Mouse (Mus musculus): ENCODE data around the gene Gm3045. TPM values are rescaled to one million over a fixed set of nuclear protein-coding genes. Genes with fewer than 3 reads are reported as not detected.

Gene Gm3045
- total RNA-seq, 1 experiment from 2014 or later: not detected

DNA sequence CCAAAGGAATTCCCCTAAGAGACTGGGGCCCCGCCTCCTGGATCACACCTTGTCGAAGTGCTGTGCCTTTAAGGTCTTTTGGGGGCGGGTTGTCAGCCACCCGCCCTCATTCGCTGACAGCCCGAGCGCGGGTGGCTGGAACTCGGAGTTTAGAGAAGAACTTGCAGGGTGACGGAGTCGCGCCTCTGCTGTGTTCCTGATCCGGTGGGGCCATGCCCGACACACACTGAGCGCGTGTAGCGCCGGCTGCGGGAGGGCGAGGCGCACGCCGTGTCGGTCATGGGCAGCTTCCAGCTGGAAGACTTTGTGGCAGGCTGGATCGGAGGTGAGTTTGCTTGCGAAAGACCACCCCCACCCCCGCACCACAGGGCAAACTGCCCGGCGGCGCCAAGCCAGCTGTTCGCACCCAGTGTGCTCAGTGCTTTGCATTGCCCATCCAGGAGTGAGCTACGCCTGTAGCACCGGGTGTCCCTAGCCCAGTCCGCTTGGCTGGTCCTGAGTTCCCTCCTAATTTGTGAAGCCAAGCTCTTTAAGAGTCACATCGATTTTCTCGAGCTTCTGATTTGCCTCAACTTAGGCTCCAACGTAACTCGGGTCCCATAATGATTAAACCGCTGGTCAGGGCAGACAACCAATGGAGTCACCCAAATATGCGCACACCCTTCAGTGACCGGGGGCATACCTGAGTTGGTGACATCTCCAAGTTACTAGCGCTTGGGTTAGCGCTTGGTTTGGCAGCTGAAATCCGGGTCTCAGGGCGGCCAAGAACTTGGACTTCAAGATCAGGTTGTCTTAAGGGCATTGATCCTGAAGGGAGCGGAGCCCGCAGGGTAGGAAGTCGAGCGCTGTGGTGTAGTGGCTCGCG is 12.0 kb downstream of the Gm3045 start, which contains the start of gene Slc25a48:
Slc25a48 (plus strand) TSS at position 145 of the 865 bp plus-strand sequence.
- peak; percentile 56 for DNase-seq

DNA sequence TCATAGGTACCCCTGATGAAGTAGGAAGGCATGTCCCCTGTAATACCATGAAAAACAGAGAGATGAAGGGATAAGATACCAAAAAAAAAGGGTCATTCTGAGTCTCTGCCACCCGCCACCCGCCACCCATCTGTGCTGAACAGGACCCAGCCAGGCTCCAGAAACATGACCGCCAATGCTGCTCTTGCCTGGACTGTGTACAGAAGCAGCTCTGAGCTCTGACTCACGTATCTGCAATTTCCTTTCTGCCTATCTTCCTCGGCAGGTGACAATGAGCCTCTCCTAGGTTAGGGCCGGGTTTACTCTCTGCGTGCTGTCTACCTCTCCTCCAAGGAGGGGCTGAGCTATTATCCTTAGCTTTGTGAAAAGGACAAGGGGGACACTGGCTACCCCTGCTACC is 17.0 kb downstream of the Gm3045 start:
- DNase-seq: no peak

DNA sequence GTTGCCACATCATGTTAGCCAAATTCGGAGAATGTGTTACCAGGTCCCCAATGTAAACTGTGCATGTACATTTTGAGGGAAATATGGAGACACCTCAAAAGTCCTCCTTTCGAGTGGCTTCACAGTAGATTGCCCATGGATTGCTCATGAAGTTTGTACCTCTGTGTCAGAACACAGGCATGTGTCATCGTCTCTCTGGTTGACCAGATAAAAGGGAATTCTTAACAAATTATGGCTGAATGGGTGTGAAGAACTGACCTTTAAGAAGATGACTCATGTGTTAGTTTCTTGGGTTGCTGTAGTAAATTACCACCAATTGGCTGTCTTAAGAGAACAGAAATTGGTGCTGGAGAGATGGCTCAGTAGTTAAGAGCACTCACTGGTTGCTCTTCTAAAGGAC is 17.7 kb downstream of the Gm3045 start:
- no peak for DNase-seq

DNA sequence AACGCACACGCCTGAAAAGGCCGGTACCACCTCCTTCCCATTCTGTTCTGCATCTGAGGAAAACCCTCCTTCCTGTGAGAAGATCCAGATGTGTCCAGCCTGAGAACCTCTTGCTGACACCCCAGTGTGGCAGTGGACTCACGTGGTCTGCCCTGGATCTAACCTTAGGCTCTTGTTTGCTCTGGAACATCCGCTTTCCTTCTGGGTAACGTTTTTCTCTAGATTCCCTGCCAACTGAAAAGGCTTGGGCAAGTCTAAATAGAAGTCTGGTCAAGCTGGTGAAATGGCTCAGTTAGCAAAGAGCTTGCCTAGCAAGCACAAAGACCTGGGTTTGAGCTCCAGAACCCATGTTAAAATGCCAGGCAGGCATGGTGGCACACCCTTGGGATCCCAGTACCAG is 18.6 kb downstream of the Gm3045 start:
- no peak for DNase-seq

DNA sequence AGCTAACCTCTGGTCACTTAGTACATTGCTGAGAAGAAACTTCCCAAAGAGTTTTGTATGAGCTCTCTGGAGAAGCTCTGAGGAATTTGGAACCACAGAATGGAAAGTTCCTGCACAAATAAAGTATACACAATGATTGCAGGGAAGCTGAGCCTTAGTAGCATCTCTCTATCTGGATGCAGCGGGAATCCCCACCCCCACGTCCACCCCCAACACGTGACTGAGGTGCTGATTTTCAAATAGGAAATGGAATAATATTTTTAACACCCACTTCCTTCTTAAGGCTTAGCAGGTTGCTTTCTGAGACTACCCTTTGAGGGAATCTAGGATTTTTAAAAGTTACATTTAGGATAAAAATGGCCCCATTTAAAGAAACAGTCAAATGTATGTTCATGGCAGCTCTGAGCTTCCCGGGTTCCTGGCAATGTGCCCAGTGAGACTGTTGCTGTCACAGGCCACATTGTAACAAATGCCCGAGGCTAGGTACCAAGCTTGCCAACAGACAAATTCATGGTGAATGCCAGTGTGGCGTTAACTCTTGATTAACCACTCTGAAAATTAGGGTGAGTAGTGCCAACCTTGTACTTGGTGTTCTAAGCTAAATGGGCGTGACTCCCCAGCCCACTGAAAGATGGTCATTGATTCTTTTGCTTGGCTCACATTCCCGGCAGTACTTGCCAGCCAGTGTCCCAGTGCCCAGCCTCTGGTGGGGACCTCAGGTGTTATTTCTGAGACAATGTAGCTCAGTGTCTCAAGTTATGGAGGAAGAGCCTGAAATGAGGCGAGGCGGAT is 23.0 kb downstream of the Gm3045 start:
- peak; percentile 29 for DNase-seq

DNA sequence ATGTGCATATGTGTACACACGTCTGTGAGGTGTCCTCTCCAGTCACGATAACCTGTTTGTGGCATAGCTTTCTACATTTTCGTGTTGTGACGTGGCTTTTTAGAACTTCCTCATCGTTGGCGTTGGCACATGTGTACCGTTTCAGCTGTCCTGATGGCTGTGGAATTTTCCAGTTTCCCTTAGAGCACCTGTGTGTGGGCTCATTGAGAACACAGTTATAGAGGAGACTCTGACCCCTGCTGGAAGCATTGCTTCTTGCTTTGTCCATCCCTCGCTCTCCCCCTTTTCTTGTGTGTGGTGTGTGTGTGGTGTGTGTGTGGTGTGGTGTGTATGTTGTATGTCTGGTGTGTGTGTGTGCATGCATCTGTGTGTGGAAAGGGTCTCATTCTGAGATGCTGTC is 23.6 kb downstream of the Gm3045 start:
- no peak for DNase-seq

DNA sequence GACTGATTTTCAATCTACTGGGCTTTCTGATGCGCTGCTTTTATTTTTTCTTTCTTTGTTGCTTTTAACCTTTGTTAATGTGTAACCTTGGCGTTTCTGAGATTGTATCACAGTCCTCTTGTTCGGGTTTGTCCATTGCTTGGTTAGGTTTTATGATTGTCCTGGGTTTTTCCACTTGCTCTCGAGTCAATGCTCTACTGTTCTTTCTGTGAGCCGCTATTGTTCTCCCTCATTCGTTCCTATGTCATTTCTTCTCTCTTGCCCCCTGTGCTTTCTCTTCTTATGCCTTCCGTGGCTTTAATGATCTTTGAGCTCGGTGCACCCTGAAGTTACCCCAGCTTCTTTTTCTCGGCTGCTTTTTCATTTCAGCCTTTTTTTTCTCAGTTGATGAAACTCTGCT is 31.6 kb downstream of the Gm3045 start:
- DNase-seq: no peak

DNA sequence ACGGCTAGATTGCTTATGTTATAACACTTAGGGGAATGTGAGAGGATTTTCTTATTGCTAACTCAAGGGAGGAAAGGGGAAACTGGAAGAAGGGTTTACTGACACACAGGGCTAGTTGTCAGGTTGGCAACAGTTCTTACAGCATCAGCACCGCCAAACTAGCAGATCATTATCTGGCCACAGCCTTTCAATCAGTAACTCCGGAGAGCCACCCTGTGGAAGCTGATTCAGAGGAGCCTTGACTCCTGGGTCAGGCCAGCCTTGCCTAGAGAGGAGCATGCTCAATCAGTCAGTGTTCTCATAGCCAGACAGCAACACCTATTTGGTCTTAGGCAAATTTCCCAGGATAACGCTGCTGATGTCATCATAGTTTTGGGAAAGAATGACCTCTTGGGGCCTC is 35.1 kb downstream of the Gm3045 start:
- no peak for DNase-seq

DNA sequence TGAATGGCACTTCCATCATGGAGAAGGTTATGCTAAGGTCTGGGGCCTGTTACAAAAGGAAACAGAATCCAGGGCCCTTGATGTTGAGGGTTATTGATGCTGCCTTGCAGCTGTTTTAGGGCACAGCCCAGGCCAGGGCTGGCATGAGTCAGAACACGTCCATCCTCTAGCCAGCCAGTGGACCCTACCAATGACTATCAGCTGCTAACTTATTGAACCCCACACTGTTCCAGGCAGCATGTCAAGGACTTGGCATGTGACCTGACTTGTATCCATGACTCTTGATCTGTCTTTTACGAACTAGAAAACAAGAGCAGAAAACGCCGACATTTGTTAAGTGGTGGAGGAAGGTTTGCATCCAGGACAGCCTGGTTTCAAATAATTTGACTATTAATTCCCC is 36.4 kb downstream of the Gm3045 start:
- DNase-seq: no peak

DNA sequence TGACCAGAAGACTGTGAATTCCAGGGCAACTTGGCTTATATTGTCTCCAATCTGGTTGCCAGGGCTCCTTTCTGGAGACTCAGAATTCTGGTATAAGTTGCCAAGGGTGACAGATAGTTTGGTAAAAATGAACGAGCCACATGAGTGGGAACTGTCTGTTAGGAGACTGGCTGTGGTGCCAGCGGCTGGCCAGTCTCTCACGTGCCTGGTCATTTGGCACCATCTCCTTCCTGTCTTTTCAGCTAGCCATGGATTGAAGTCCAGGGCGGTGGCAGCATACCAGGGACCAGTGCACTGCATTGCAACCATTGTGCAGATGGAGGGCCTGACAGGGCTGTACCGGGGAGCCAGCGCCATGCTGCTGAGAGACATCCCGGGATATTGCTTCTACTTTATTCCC is 36.9 kb downstream of the Gm3045 start:
- DNase-seq: no peak

DNA sequence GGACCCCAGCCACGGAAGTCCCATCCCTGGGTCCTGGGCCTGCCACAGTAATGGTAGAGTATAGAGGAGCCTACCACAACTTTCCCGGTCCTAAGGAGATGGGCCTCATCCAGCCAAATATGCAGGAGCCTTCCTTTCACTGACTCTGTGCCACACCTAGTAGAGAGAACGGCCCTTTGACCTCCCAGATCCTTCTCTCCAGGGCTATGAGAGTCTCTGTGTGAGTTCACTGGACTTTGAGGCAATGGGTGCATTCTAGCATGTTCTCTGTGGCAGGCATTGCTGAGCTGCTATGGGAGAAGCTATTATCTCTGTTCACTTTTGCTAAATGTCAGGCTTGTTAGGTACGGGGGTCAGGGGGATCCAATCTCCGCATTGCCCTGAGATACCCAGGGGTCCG is 37.4 kb downstream of the Gm3045 start:
- DNase-seq: no peak

DNA sequence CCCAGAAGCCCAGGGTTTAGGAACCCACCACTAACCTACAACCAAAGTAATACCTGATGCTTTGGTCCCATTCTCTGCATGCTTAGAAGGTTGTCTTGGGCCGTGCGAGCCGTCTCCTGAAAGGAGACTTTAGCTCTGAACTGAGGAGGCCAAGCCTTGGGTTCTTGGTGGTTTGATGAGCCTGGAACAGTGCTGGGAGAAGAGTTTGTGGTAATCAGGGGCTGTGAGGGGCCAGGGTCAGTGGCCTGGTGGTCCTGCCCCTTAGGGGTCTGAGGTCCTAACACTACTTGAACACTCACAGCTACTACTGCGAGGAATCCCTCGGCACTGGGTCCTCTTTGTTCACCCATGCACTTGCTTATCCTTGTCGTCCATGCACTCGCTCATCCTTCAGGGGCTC is 41.4 kb downstream of the Gm3045 start:
- DNase-seq: no peak

DNA sequence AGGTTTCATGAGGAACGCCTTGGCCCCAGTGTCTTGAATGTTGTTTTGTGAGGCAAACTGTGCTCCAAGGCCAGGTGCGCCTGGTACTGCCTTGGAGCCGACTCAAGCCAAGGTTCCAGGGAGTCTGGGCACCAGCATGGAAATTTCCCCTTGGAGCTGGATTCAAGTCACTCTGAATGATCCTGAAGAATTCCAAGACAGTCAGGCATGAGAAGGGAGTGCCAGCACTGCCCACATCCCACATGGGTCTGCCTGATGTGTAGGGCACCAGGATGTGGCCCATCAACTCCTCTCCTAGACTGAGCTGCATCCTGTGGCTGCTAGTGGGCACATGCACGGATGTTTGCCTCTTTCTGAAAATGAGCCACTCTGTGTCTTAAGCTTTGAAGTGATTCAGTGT is 42.1 kb downstream of the Gm3045 start:
- DNase-seq: no peak

DNA sequence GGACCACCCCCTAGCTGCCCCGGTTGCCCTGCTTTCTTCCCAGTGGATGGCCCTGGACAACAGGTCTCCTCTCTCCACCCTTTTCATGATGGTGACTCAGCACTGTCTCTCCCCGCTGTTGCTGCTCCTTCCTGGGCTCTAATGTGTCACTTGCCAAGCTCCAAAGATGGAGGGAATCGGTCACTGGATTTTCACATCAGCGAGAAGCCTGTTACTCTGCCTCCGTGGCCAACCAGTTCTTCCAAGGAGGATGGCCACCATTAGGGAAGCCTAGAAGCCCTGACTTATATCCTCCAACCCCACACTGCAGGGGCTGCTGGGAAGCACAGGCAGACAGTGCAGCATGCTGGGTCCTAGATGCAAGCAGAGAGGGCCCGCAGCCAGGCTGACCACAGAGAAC is 44.8 kb downstream of the Gm3045 start:
- no peak for DNase-seq

DNA sequence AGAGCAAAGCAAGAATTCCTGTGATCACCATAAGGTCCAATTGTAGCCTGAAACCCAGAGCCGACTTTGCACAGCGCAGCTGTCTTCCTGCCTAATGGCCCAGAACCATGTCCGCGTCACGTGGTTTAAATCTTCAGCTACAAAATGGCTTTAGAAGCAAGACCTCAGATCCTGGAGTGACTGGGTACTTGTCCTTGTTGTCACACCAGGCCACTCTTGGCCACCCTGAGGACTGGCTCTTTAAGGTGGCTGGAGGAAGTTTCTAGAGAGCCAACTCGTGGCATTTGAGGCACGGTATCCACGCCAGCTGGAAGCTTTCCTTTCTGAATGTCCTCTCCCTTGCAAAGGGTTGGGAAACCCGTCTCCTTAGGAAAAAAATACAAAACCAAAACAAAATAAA is 45.6 kb downstream of the Gm3045 start:
- DNase-seq: peak; percentile 18

DNA sequence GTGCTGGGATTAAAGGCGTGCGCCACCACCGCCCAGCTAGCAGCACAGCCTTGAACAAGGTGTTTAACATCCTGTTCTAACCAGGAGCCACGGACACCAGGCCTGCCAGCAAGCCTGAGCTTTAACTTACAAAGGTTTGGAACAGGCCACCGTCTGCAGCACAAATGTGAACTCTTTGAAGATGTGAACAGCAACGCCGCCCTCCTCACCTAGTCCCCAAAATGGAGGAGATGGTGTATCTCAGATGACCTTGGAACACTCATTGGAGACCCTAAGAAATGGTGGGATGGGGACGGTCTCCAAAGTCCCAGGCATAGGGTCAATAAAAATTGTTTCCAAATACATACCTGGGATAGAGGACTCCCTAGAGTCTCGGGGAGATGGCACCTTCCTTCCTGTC is 46.3 kb downstream of the Gm3045 start:
- no peak for DNase-seq

DNA sequence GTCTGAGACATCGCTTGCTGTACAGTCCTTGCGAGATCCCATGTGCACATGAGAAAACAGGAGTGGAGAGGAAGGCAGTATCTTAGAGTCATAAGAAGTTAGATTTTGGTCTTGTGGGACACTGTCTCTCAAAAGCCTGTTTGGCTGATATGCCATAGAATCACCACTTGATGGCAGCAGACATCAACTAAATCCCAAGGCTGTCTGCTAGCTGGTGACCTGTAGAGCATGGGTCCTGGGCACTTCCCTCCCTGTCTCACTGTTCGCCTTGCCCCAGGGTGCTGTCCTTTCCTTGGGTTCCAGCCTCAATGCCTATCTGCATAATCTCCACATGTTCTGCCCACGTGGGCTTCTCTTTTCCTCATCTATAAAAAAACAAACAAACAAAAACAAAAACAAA is 49.0 kb downstream of the Gm3045 start:
- peak; percentile 22 for DNase-seq

DNA sequence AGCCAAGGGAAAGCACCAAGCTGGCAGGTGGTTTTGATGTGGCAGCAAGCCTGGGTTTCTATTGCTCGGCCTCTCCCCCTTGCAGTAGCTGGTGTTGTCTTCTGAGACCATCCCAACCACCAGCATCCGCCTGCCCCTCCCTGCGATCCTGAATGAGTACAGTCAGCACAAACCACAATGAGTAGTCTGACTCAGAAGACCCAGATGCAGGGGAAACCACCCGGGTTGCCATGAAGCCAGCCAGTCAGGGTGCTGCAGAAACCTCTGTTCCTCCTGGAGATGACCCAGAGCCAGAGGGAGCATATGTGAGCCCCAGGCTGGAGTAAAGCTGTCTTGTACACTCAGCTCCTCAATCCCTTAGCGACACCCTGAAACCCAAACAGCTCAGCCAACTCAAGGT is 50.4 kb downstream of the Gm3045 start:
- DNase-seq: no peak

DNA sequence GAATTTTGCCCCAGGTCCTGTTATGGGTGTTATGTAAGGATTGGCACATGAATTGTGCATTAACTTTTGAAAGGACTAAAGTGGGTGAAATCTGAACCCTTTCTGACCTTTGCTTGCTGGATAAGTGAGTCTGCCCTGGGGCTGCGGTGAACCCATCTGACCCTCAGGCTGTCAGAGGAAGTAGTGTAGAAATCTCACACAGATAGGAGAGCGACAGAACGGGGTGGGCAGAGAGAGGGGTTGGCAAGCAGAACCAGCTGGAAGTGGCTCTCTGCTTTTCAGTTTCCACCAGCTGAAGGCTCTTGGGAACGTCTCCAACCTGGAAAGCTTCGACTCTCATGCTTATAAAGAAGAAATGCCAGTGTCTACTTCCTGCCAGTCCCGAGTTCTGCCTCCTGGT is 50.9 kb downstream of the Gm3045 start:
- DNase-seq: no peak

DNA sequence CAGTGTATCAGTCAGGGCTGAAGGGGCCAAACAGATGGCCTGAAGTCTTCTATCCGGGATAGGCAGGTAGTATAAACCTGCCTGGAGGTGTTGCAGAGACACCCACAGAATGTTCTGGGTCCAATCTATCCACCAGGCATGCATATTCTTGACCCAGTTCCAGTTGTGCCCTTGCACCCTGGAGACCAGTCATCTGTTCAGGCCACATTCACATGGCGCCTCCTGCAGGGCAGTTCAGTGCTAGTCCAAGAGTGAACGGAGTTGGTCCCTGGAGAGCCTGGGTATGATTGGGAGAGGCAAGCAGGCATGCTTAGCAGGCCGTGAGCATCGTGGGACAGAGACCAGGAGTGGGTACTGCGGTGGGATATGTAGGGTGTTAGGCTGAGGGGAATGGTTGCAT is 51.6 kb downstream of the Gm3045 start:
- no peak for DNase-seq

DNA sequence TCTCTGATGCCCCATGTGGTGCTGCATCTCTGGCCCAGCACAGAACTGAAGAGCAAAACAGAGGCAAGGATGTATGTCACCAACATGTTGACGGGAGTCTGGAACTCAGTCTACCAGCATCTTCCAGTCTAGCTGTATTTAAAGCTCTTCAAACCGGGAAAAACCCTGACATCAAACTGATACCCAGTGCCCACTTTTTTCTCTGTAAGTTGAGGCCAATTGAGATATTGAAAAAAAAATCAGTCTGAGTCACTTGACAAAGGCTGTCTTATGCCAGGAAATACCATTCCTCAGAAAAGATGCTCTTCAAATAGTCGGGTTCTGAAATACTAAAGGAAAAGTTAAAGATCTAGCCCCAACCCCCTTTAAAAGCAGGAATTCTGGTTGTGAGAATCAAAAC is 55.8 kb downstream of the Gm3045 start, which contains the start of gene Il9:
Il9 (minus strand) TSS at position 101 of the 400 bp plus-strand sequence.
- no peak for DNase-seq
